Mouse (Mus musculus) ovary, postnatal 10 days (tissue): ENCODE results near the gene Cntd1.
"Not testable (repeated sequence)": the region's sequence is repeated elsewhere in the genome, so short reads cannot be mapped to it uniquely, and the experiment has no call there.

Experiments
- DNase-seq: peaks from one replicate; pipeline ENCODE4 v3.0.0; 2022; ENCODE audit warnings: low spot score

Gene Cntd1

GRCm38 (mm10) chr11:101330961-101331360 lies 52.1 kb downstream of the Cntd1 start:
- DNase-seq, result not testable (repeated sequence)

- no peak for DNase-seq
These were observed 53.7 kb downstream of the Cntd1 start for GRCm38 (mm10) chr11:101332537-101332936.

- no peak for DNase-seq
These were observed 55.2 kb downstream of the Cntd1 start for GRCm38 (mm10) chr11:101334023-101334422.

DNA sequence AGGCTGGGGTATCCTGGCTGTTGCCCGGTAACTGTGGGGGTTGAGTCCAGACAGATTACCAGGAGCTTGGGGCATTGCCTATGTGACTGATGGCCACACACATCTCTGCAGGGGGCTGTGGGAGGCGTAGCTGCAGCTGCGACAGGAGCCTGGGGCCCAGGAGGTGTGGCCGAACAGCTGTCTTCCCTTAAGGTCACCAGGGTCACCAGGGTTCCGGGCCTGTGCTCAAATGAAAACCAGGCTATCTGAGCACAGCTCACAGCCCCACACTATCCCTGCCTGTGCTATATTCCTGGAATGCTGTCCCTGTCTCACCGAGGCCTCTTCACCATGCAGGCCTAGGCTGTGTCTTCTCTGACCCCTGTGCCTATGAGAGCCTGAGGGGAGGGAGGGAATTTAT lies 55.7 kb downstream of the Cntd1 start:
- DNase-seq, result no peak

- no peak for DNase-seq
These were observed 56.9 kb downstream of the Cntd1 start for GRCm38 (mm10) chr11:101335685-101336084.

DNA sequence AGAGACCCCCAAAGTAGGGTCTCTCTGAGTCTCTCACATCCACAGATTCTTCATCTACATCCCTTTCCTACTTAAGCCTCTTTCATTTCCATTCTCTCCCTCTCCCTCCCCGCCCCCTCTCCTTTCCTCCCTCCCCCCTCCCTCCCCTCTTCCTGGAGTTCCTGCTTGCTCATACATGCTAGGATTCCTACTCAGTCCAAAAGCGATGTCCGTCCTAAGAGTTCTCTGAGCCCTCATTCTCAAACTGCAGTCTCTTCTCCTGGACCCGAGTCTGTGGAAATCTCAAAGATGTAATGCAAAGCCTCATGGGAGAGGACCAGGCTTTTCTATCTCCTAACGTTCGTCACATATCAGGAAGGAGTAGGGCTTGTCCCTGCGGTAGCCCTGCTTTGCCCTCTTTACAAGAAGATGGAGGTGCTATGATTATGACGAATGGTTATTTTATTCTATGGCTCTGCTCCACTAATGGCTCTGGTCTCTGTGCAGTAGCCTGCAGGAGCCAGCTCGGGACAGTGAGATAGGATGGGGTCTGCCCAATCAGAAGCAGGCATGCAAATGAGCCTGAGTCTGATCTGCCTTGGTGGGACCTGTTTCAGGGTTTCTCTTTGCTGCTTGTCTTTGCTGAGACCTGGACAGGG lies 59.4 kb downstream of the Cntd1 start:
- no peak for DNase-seq
